Mouse (Mus musculus) neural tube, embryonic 10.5 days (tissue): Measurements from ENCODE around the gene Clpp.

ENCODE experiments used
- DNase-seq: peaks from one replicate; pipeline ENCODE4 v3.0.0-alpha.2; 2017; ENCODE audit warnings: low spot score; ENCODE audit errors: extremely low spot score

Clpp gene

DNA sequence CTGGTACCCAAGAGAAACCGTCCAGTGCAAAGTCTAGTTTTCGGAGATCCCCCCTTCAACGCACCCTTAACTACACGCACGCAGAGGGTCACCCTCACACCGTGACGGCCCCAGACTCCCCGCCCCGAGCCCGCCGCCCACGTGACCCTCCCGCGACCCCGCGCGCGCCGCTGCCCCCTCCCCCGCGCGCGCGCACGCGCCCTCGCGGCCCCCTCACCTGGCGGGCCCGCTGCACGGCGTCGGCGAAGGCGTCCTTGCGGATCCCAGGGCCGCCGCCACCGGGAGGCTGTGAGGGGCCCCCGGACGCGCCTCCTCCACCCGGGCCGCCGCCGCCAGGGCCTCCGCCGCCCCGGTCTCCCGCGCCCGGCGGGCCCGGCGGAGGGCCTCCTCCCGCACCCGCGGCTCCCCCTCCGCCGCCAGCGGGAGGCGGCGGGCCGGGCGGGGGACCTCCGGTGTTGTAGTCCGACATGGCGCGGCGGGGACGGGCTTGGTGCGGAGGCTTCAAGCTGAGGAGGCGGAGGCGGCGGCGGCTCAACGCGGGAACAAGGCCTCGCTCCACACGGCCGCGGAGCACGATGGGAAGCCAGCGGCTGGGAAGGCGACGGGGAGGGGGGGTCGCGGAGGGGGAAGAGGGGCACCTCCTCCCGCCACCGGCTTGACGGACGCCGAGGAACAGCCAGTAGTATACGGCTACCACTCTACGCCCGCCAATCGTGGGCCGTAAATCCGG, 41.0 kb downstream of the Clpp start, which contains the start of gene Khsrp:
Gene Khsrp (minus strand): TSS at position 592 of the 730 bp plus-strand sequence.
- DNase-seq = peak; percentile 66

DNA sequence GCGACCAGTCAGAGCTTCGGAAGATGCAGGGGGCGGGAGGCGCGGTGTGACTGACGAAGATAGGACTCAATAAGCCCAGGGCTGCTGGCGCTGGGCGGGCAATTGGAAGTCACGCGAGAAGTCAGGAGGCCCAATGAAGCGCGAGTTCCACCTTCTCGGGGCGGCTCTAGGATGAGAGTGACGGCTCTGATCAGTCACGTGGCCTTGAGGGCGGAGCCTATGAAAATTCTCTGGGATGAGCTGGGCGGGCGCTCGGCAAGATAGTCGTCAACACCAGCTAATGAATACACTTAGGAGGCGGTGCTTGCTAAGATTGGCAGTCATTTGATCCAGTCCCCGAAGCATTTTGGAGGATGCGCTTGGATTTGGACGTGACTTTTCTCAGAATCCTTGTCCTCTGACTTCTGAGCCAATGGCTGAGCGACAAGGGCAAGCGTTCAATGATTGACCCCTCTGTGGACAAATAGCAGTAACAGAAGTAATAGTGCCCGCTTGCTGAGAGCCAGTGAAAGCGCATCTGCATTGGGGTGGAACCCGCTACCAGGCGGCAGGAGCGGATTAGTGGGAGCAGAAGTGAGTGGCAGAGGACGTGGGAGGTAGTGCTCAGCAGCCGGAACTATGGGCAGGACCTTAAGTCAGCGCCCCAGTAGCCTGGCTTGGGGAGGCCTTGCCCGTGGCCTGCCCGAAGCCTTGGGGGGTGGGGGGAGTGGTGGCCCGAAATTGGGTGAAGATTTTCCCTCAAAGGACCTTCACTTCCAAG, 41.7 kb downstream of the Clpp start:
- peak; percentile 96 for DNase-seq

DNA sequence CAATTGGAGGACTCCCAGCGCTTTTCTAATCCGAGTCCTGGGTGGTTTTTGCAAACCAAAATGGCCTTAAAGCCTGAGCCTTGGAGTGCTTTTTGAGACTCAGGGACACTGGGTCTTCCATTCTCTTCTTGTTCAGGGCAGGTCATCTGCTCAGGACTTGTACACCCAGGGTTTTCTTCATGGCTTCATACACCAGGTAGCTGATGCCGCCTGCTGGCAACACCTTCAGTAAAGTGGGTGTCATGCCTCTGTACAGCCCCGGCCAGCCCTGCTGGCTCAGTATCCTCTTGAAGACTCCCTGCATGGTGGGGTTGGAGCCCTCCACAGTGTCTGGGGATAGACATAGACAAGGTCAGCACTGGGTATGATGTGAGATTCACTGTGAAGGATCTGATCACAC, 42.7 kb downstream of the Clpp start:
- no peak for DNase-seq

DNA sequence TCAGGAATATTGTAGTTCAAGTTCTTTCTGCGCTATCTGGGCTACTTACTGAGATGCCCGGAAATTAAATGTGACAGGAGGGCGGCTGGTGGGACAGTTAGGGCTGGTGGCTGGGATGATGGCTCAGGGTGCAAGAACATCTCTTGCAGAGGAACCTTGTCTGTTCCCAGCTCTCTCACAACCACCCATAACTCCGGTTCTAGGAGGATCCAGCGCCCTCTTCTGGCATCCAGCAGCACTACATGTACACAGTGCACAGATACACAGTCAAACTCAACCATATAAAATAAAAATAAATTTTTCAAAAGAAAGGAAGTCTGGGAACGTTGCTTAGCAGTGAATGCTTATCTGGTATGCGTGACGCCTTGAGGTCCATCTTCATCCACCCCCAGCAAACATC, 48.9 kb downstream of the Clpp start:
- no peak for DNase-seq

DNA sequence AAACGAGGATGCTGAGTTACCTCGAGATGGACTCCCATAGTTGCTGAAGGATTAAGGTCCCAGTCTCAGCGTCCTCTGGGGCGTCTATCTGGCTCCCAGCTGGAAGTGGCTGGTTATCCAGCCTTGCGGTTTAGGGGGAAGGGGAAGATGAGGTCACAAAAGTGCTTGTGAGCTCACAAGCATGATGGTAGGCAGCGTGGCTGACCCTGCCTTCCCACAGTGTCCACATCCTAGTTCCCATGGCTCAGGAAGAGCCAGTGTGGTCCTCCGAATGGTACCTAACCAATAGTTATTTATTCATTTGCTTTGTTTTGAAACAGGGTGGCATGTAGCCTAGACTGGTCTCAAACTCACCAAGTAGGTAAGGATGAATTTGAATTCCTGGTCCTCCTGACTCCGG, 51.4 kb downstream of the Clpp start, which contains the start of gene Slc25a41:
Gene Slc25a41 (minus strand): TSS at position 101 of the 400 bp plus-strand sequence.
- DNase-seq = no peak
